In genomic region chr11:108274046-108274445, GRCm38 (mm10) we compare ENCODE assay signal across 23 mouse cellular contexts.
A peak's percentile ranks its signal among the peaks of the same experiment; 100 is the strongest.
DNase-seq lines count a peak whose midpoint lies in the region; ATAC-seq lines count a peak whose summit lies in the region.
"Had no signal": no experiment of that assay in that cellular context is flagged by ENCODE, and none has a peak within 500 bp of the region (broad histone marks: within the 10 kb centered on the region; RNA-seq: fewer than 3 reads in every experiment).

No protein-coding gene starts in this region.

- DNase-seq in heart, postnatal 25 days (ENCODE audit: low spot score), result no peak
- peak; percentile 41 for DNase-seq in brain, adult 2 months (ENCODE audit: low read depth, low spot score)
- peak; percentile 41 to 52 for DNase-seq in cerebellum, adult 18-20 months
- peak; percentile 55 to 68 for DNase-seq in cerebellum, postnatal 25 days
- no peak for DNase-seq in urinary bladder, postnatal 25 days (ENCODE audit: low spot score)
- DNase-seq in layer of hippocampus, postnatal 25 days (ENCODE audit: extremely low spot score in 1 of 2, low spot score in 1 of 2), result no peak
- DNase-seq: adrenal gland, adult 2 months; gastrocnemius, postnatal 10 days; heart, adult 2 months; heart, postnatal 4 days; layer of hippocampus, postnatal 36 days; midbrain, embryonic 14.5 days; right cerebral cortex, postnatal 14 days; spleen, adult 18-20 months had no signal

- 30% methylated on average over 7 of the region's 7 CpGs for WGBS in heart, embryonic 13.5 days

- H3K9ac ChIP-seq in heart, embryonic 13.5 days, result 0 out of 2 replicates have a peak overlapping the region, but pooled peaks have one; percentile 28
- H3K9ac ChIP-seq: hindbrain, embryonic 15.5 days; limb, embryonic 15.5 days; liver, embryonic 15.5 days; neural tube, embryonic 13.5 days; stomach, embryonic 15.5 days had no signal

- ATAC-seq in heart, embryonic 13.5 days (ENCODE audit: extremely low read depth, insufficient number of reproducible peaks, low FRiP score, low TSS enrichment), result no peak
- ATAC-seq: intestine, postnatal 0 days; lung, postnatal 0 days had no signal

- no peaks in the 10 kb centered on the region for H3K9me3 ChIP-seq in heart, embryonic 13.5 days
- H3K9me3 ChIP-seq: embryonic facial prominence, embryonic 10.5 days; hindbrain, embryonic 15.5 days; limb, embryonic 15.5 days; liver, embryonic 15.5 days; neural tube, embryonic 13.5 days; stomach, embryonic 15.5 days had no signal

- intact Hi-C loops in heart, postnatal 25 days (cut with DNase I), result no loop called here

- 0 out of 2 replicates have a peak overlapping the region, but pooled peaks have one; percentile 7 for H3K27ac ChIP-seq in heart, embryonic 13.5 days (replicated peaks)
- H3K27ac ChIP-seq: embryonic facial prominence, embryonic 10.5 days; heart, adult 2 months; hindbrain, embryonic 15.5 days; limb, embryonic 15.5 days; liver, embryonic 15.5 days; neural tube, embryonic 13.5 days; stomach, embryonic 15.5 days had no signal

- H3K27me3 ChIP-seq in heart, embryonic 13.5 days (replicated peaks), result no peaks in the 10 kb centered on the region
- H3K27me3 ChIP-seq: hindbrain, embryonic 15.5 days; limb, embryonic 15.5 days; liver, embryonic 15.5 days; neural tube, embryonic 13.5 days; stomach, embryonic 15.5 days had no signal

- no peak overlapping the region for H3K4me2 ChIP-seq in heart, embryonic 13.5 days
- H3K4me2 ChIP-seq: hindbrain, embryonic 15.5 days; limb, embryonic 15.5 days; liver, embryonic 15.5 days; neural tube, embryonic 13.5 days; stomach, embryonic 15.5 days had no signal

- no peaks in the 10 kb centered on the region for H3K36me3 ChIP-seq in heart, embryonic 13.5 days
- H3K36me3 ChIP-seq: embryonic facial prominence, embryonic 10.5 days; hindbrain, embryonic 15.5 days; limb, embryonic 15.5 days; liver, embryonic 15.5 days; neural tube, embryonic 13.5 days; stomach, embryonic 15.5 days had no signal

- peaks cover 56% of the 10 kb centered on the region for H3K4me1 ChIP-seq in heart, embryonic 13.5 days

- no peak overlapping the region for H3K4me3 ChIP-seq in heart, embryonic 13.5 days
- H3K4me3 ChIP-seq: embryonic facial prominence, embryonic 10.5 days; heart, adult 2 months; hindbrain, embryonic 15.5 days; limb, embryonic 15.5 days; liver, embryonic 15.5 days; neural tube, embryonic 13.5 days; stomach, embryonic 15.5 days had no signal

Comparison
In these comparisons a context has a peak if more than half of its experiments do, and no peak if none do; other contexts are left out.
1. DNase-seq: peak in brain, adult 2 months (single experiment), cerebellum, adult 18-20 months (2 of 2) and cerebellum, postnatal 25 days (2 of 2); none in heart, postnatal 25 days (single experiment), urinary bladder, postnatal 25 days (single experiment) and layer of hippocampus, postnatal 25 days (0 of 2).